8 mouse cellular contexts compared by ENCODE assay signal in the genomic region with DNA sequence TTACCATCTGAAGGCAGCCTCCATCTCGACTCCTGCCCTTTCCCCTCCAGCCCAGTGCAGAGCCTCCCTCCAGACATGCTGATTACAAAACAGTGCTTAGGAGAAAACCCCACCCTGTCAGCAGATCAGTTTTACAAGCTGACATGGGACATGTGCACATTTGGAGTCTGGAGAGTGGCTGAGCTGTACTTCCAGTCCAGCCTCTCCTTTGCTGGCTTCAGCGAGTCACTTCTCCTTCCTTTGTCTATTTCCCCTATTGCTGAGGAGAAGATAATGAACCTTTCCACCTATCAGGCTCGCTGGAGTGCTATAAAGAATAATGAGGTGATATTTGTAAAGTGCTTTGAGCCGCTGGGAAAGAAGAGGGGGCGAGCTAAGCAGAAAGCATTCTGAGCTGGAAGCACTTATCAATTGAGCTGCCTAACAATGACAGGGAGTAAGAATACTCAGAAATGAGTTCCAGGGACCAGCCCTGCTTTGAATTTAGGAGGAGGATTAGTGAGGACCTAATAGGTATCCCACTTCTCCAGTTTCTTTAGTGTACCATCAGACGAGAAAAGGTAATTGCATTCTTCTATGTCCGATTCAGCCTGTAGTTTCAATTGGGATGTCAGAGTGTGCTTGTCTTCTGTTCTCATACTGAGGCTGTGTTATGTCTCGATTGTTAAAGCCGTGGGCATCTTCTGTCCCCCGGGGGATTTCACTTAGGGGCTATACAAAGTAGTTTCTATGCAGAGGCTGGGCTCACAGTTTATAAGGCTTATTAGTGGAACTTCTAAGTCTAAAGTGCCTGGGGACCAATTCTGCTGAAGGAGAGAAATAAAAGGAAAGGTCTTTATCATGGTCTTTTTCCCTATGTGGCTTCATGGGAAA.
DNase-seq lines count a peak whose midpoint lies in the region; ATAC-seq and TF ChIP-seq lines count a peak whose summit lies in the region.

No protein-coding gene starts in this region.

- H3K36me3 ChIP-seq in neural tube, embryonic 11.5 days (ENCODE audit: control insufficient read depth, insufficient read depth, low read length) = no peaks in the 10 kb centered on the region
- H3K36me3 ChIP-seq in forebrain, embryonic 12.5 days (replicated peaks) = no peaks in the 10 kb centered on the region
- H3K36me3 ChIP-seq in hindbrain, embryonic 10.5 days = no peaks in the 10 kb centered on the region
- H3K36me3 ChIP-seq in neural tube, embryonic 14.5 days (ENCODE audit: control insufficient read depth, insufficient read depth, low read length) = no peaks in the 10 kb centered on the region

- peak overlapping the region; percentile 10; the same call in 1 of the 2 replicates for H3K4me2 ChIP-seq in neural tube, embryonic 11.5 days (ENCODE audit: low read depth)
- peak overlapping the region; percentile 30 for H3K4me2 ChIP-seq in forebrain, embryonic 12.5 days
- H3K4me2 ChIP-seq in neural tube, embryonic 14.5 days (ENCODE audit: low read depth, low read length) = peak overlapping the region; percentile 17

- no peak for TF ChIP-seq CTCF in lung, adult 2 months (IDR thresholded peaks at IDR 0.05; ENCODE audit: insufficient read depth, low read length)

- peaks cover 48% of the 10 kb centered on the region for H3K4me1 ChIP-seq in neural tube, embryonic 11.5 days (ENCODE audit: control insufficient read depth, insufficient read depth, low read length)
- H3K4me1 ChIP-seq in forebrain, embryonic 12.5 days = peaks cover 62% of the 10 kb centered on the region
- peaks cover 82% of the 10 kb centered on the region for H3K4me1 ChIP-seq in hindbrain, embryonic 10.5 days (replicated peaks)
- peaks cover 19% of the 10 kb centered on the region for H3K4me1 ChIP-seq in lung, adult 2 months (ENCODE audit: control insufficient read depth, insufficient read depth, low read length)
- peaks cover 38% of the 10 kb centered on the region for H3K4me1 ChIP-seq in neural tube, embryonic 14.5 days (ENCODE audit: control insufficient read depth, insufficient read depth, low read length)

- peak overlapping the region; percentile 45; the same call in 1 of the 2 replicates for H3K27ac ChIP-seq in neural tube, embryonic 11.5 days (ENCODE audit: low read depth, low read length)
- peak overlapping the region; percentile 84 for H3K27ac ChIP-seq in forebrain, embryonic 12.5 days
- H3K27ac ChIP-seq in hindbrain, embryonic 10.5 days = peak overlapping the region; percentile 91
- H3K27ac ChIP-seq in neural tube, embryonic 14.5 days (ENCODE audit: low read depth, low read length) = peak overlapping the region; percentile 75

- 20% methylated on average over 10 of the region's 10 CpGs for WGBS in neural tube, embryonic 11.5 days
- WGBS in forebrain, embryonic 12.5 days = 5% methylated on average over 10 of the region's 10 CpGs
- 27% methylated on average over 10 of the region's 10 CpGs for WGBS in hindbrain, embryonic 10.5 days
- WGBS in lung, adult 2 months = 50% methylated on average over 10 of the region's 10 CpGs
- 10% methylated on average over 10 of the region's 10 CpGs for WGBS in neural tube, embryonic 14.5 days

- peak overlapping the region; percentile 35 for H3K9ac ChIP-seq in neural tube, embryonic 11.5 days (ENCODE audit: low read length)
- H3K9ac ChIP-seq in forebrain, embryonic 12.5 days = no peak overlapping the region; the same call in 1 of the 2 replicates
- H3K9ac ChIP-seq in neural tube, embryonic 14.5 days (replicated peaks; ENCODE audit: low read depth, low read length) = no peak overlapping the region

- no peaks in the 10 kb centered on the region for H3K9me3 ChIP-seq in neural tube, embryonic 11.5 days (ENCODE audit: control insufficient read depth, low read length)
- no peaks in the 10 kb centered on the region for H3K9me3 ChIP-seq in forebrain, embryonic 12.5 days
- H3K9me3 ChIP-seq in hindbrain, embryonic 10.5 days = no peaks in the 10 kb centered on the region
- H3K9me3 ChIP-seq in neural tube, embryonic 14.5 days (ENCODE audit: control insufficient read depth, low read length) = no peaks in the 10 kb centered on the region

- peak; percentile 50 for DNase-seq in neural tube, embryonic 11.5 days (ENCODE audit: low spot score)
- no peak for DNase-seq in neural tube, embryonic 10.5 days (ENCODE audit: extremely low spot score, low spot score)
- DNase-seq in hindbrain, embryonic 10.5 days (ENCODE audit: low spot score) = peak; percentile 30
- DNase-seq in lung, adult 2 months = no peak
- DNase-seq in spleen, postnatal 4 days (ENCODE audit: low spot score in 2 of 2) = no peak
- no peak for DNase-seq in thymus, postnatal 36 days

- peak; percentile 32; the same call in 1 of the 2 replicates for TF ChIP-seq POLR2A in lung, adult 2 months (IDR thresholded peaks at IDR 0.05; ENCODE audit: borderline replicate concordance, extremely low read depth, low read depth, low read length)

- ATAC-seq in neural tube, embryonic 11.5 days (ENCODE audit: insufficient read depth, low FRiP score, low TSS enrichment) = peak; percentile 40; the same call in 1 of the 2 replicates
- peak; percentile 81 for ATAC-seq in forebrain, embryonic 12.5 days (ENCODE audit: low FRiP score)
- ATAC-seq in neural tube, embryonic 14.5 days (ENCODE audit: low read depth) = peak; percentile 83

- no peak overlapping the region for H3K4me3 ChIP-seq in neural tube, embryonic 11.5 days (ENCODE audit: low read depth, low read length)
- no peak overlapping the region for H3K4me3 ChIP-seq in forebrain, embryonic 12.5 days (replicated peaks)
- no peak overlapping the region for H3K4me3 ChIP-seq in hindbrain, embryonic 10.5 days
- no peak overlapping the region for H3K4me3 ChIP-seq in lung, adult 2 months (replicated peaks; ENCODE audit: extremely low read depth, low read depth, low read length)
- H3K4me3 ChIP-seq in neural tube, embryonic 14.5 days (ENCODE audit: low read depth, low read length) = no peak overlapping the region

- H3K27me3 ChIP-seq in neural tube, embryonic 11.5 days (ENCODE audit: control insufficient read depth, insufficient read depth, low read length) = no peaks in the 10 kb centered on the region
- H3K27me3 ChIP-seq in forebrain, embryonic 12.5 days = no peaks in the 10 kb centered on the region
- 0 out of 2 replicates have a peak, but pooled peaks cover 3% of the 10 kb centered on the region for H3K27me3 ChIP-seq in hindbrain, embryonic 10.5 days (ENCODE audit: insufficient read depth, poor library complexity, severe bottlenecking)
- no peaks in the 10 kb centered on the region for H3K27me3 ChIP-seq in neural tube, embryonic 14.5 days (ENCODE audit: control insufficient read depth, insufficient read depth, low read length)

Comparison
In these comparisons a context has a peak if more than half of its experiments do, and no peak if none do; other contexts are left out.
1. DNase-seq: peak in neural tube, embryonic 11.5 days (single experiment) and hindbrain, embryonic 10.5 days (single experiment); none in neural tube, embryonic 10.5 days (single experiment), lung, adult 2 months (single experiment), spleen, postnatal 4 days (0 of 2) and thymus, postnatal 36 days (0 of 2).
2. Peak in every context shown above with its lines, with median percentiles within 50 percentile points of each other: ATAC-seq, H3K27ac ChIP-seq and H3K4me2 ChIP-seq.